Mouse (Mus musculus) ovary, adult 18-20 months (tissue): ENCODE measurements around the gene Hist1h4n.
A peak's percentile ranks its signal among the peaks of the same experiment; 100 is the strongest.
"Not testable (repeated sequence)": the region's sequence is repeated elsewhere in the genome, so short reads cannot be mapped to it uniquely, and the experiment has no call there.

ENCODE experiments used
- DNase-seq: peaks from one replicate; pipeline ENCODE4 v3.0.0; 2022; ENCODE audit warnings: low spot score, mixed read lengths

Hist1h4n gene

DNA sequence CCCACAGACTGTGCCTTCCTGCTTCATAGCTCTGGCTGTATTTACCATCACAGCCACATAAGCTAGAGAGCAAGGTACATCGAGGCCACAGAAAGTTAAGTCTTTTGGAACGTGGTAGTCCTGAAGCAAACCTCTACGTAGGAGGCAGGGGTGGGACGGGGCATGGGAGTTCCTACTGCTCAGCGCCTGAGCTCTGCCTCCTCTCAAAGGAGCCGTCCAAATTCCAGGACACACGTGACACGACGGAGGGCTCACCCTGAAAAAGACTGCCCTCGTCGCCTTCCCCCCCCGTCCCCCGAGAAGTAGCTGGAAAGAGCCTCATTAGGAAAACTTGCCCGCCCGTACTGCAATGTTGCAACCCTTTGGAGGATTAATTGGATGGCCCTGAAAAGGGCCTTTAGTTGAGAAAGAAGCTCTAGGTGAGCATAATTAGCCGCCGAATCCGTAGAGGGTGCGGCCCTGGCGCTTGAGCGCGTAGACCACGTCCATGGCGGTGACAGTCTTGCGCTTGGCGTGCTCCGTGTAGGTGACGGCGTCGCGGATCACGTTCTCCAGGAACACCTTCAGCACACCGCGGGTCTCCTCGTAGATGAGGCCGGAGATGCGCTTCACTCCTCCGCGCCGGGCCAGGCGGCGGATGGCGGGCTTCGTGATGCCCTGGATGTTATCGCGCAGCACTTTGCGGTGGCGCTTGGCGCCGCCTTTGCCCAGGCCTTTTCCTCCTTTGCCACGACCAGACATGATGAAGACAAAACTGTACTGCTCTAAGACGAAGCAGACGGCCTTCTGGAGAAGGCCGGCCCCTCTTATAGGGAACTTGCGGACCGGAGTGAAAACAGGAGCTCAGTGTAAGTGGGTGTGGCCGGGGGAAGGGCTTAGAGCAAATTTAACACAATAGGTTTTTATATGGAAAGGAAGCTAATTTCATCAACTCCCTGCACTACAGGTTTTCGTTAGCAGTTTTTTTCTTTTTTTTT is at the start of gene Hist1h4n:
TSS of gene Hist1h4n (minus strand) at position 779 of the 977 bp plus-strand sequence.
- DNase-seq = not testable (repeated sequence)

DNA sequence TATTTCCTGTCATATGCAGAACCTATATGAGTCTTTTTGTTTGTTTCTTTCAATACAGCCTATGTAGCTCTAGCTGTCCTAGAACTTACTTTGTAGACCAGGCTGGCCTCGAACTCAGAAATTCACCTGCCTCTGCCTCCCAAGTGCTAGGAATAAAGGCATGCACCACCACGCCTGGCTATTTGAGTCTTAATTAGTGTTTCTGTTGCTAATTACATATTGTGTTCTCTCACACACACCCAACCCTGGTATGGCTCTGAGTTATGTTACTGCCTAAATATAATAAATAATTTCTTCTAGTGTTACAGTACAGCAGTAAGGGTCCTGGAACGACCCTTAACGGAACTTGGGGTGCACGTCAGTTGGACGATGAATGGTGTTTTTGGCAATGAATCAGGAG is 48.7 kb upstream of the Hist1h4n start:
- DNase-seq = no peak

GRCm38 (mm10) chr13:21865503-21865902 is 33.5 kb upstream of the Hist1h4n start:
- DNase-seq = not testable (repeated sequence)

DNA sequence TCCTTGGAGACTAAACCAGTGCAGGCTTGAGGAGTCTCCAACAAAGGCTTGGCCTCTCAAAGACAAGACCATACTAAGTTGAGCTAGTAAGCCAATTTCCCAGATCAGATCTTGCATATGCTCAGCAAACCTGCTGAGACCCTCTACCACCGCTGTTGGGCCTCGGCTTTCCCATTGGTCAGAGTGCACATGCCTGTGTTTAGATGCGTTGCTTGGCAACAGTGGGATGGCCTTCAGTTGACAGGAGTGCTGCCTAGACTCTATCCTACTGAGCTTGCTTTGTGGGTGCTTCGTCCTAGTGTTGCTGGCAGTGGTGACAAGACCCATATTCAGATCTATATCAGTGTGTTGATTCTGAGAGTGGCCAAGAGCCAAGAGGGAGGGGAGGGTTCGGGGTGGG is 29.6 kb upstream of the Hist1h4n start:
- DNase-seq = no peak

- DNase-seq = no peak
Measured at GRCm38 (mm10) chr13:21855698-21856162, 23.7 kb upstream of the Hist1h4n start.

DNA sequence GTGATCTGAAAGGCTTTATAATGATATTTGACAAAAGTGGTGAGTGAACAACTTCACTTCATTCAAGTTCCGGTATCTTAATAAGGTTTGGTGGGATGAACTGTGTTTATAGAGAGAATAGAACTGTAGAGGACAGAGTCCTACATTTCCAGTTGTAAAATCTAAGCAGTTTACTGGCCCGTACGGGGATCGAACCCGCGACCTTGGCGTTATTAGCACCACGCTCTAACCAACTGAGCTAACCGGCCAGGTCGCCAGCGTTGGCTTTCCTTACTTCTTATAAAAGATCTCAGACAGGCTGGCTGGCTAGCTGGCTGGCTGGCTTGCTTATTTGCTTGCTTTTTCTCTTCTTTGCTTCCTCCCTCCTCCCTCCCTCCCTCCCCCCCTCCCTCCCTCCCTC is 23.1 kb upstream of the Hist1h4n start:
- DNase-seq = peak; percentile 54

DNA sequence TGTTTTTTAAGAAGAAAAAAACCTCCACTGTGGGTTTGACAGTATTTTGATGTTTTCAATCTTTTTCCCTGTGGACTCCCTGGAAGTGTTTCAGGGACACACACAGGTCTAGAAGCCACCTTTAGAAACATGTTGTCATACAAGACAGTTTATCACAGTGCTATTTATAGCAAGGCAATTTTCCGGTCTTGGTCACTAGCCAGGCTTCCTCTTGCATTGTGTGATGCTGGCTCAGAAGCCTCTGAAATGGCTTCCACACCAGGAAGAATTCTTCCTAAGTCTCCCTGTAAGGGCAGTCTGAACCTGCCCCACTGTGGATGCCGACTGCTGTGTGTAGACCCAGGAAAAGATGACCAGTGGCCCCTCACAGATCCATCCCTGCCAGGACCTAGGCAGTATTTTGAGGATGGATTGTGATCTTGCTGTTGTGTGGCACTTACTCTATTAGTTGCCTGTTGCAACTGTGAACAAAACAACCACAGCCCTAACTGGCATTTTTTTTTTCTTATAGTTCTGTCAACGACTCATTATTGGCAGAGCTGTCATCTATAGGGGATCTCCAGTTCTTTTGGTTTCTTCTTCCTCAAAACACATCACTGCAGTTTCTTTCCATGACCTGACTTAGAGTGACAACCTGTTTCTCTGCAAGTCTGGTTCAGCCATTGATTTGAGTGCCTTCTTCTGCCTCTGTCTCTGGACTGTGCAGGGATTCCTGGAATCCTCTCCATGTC is 20.4 kb upstream of the Hist1h4n start:
- peak; percentile 7 for DNase-seq

- DNase-seq = not testable (repeated sequence)
Measured at GRCm38 (mm10) chr13:21850696-21851095, 18.7 kb upstream of the Hist1h4n start.

GRCm38 (mm10) chr13:21847883-21848282 is 15.9 kb upstream of the Hist1h4n start:
- no peak for DNase-seq

GRCm38 (mm10) chr13:21846356-21846755 is 14.4 kb upstream of the Hist1h4n start:
- DNase-seq = not testable (repeated sequence)

GRCm38 (mm10) chr13:21840508-21840907 is 8.5 kb upstream of the Hist1h4n start:
- DNase-seq = not testable (repeated sequence)

DNA sequence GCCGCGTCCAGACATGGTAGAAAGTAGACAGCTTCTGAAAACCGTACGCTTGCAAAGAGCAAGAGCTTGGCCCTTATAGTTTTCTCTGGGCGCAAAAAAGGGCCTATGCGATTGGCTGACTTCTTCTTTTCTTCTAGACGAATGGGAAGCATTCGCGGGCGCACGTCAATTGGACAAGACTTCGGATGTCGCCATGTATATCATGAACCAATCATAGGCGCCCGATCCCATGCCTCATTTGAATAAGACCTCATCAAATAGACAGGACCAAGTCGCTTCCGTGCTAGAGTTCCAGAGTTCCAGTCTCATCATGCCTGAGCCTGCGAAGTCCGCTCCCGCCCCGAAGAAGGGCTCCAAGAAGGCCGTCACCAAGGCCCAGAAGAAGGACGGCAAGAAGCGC is 1.5 kb upstream of the Hist1h4n start, which contains the start of the genes Hist1h2ap and Hist1h2br:
TSS of gene Hist1h2ap (minus strand) at position 47 of the 400 bp plus-strand sequence.
TSS of gene Hist1h2br (plus strand) at position 283 of the 400 bp plus-strand sequence.
- DNase-seq = not testable (repeated sequence)

DNA sequence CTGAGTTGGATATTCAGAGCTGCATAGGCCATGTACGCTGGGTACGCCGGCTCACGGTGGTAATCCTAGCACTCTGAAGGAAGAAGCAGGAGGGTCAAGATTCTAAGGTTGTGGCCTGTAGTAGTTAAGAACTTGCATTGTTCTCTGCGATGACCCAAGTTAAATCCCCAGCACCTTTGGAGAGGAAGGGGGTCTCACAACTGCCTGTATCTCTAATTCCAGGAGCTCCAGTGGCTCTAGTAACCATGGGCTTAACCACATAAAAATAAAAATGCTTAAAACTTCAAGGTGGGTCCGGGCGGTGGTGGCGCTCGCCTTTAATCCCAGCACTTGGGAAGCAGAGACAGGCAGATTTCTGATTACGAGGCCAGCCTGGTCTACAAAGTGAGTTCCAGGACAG is 1.7 kb downstream of the Hist1h4n start:
- no peak for DNase-seq

DNA sequence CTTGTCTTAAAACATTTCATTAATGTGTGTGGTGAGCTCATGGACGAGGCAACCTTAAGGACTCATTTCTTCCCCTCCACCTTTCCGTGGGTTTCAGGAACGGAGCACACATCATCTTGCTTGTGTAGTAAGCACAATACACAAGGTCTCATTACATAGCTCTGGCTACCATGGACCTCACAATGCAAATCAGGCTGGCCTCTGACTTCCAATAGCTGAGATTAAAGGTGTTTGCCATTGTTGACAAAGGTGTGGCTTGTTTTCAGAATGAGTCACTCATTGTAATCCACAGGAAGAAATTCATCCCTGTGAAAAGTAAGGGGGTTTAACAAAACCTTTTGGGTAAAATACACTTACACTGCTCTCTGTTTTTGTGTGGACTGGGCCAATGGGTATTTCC is 3.5 kb downstream of the Hist1h4n start:
- no peak for DNase-seq

GRCm38 (mm10) chr13:21820082-21820890 is 11.7 kb downstream of the Hist1h4n start:
- not testable (repeated sequence) for DNase-seq

- not testable (repeated sequence) for DNase-seq
Measured at GRCm38 (mm10) chr13:21812092-21812491, 19.9 kb downstream of the Hist1h4n start.

DNA sequence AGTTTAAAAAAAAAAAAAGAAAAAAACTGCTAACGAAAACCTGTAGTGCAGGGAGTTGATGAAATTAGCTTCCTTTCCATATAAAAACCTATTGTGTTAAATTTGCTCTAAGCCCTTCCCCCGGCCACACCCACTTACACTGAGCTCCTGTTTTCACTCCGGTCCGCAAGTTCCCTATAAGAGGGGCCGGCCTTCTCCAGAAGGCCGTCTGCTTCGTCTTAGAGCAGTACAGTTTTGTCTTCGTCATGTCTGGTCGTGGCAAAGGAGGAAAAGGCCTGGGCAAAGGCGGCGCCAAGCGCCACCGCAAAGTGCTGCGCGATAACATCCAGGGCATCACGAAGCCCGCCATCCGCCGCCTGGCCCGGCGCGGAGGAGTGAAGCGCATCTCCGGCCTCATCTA is 20.5 kb downstream of the Hist1h4n start, which contains the start of gene Hist1h4m:
TSS of gene Hist1h4m (plus strand) at position 208 of the 400 bp plus-strand sequence.
- DNase-seq = peak; percentile 9

- DNase-seq = not testable (repeated sequence)
Measured at GRCm38 (mm10) chr13:21811074-21811473, 20.9 kb downstream of the Hist1h4n start.

DNA sequence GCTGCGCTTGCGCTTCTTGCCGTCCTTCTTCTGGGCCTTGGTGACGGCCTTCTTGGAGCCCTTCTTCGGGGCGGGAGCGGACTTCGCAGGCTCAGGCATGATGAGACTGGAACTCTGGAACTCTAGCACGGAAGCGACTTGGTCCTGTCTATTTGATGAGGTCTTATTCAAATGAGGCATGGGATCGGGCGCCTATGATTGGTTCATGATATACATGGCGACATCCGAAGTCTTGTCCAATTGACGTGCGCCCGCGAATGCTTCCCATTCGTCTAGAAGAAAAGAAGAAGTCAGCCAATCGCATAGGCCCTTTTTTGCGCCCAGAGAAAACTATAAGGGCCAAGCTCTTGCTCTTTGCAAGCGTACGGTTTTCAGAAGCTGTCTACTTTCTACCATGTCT is 21.9 kb downstream of the Hist1h4n start, which contains the start of the genes Hist1h2bq and Hist1h2ao:
TSS of gene Hist1h2bq (minus strand) at position 125 of the 400 bp plus-strand sequence.
TSS of gene Hist1h2ao (plus strand) at position 393 of the 400 bp plus-strand sequence.
- DNase-seq = not testable (repeated sequence)

GRCm38 (mm10) chr13:21803058-21803457 is 28.9 kb downstream of the Hist1h4n start:
- DNase-seq = not testable (repeated sequence)

DNA sequence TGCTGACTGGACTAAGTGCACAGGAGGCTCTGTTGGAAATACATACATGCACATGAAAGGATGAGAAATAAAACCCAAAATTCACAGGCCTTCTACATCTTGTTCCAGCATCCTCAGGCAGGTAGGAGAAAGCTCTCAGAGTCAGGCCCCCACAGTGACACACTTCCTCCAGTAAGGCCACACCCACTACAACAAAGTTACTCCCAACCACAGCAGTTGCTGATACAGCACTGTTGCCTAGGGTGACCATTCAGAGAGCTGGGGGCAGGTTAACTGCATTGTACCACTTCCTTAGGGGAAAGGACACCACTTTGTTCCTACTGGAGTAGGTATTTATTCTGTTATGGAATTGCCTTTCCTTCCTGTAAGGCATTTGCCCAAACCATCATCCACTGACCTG is 34.8 kb downstream of the Hist1h4n start:
- not testable (repeated sequence) for DNase-seq
